Mouse (Mus musculus): ENCODE measurements around the gene Cryz. TPM values are rescaled to one million over a fixed set of nuclear protein-coding genes. Genes with fewer than 3 reads are reported as not detected.

Gene Cryz
- total RNA-seq (2021) (10 to 100 TPM; 16.8 to 19.5 TPM), polyA plus RNA-seq (2012; rRNA removed) (5.8 and 9.5 TPM in 2 replicates)
- long read RNA-seq, transcript Cryz-208 (9 exons, 2,505 nt) = major isoform, 14 of 16 reads
- long read RNA-seq, partial matches to known transcripts = 0 of 16 reads
- long read RNA-seq, other reads (novel, unspliced or antisense) = 2 of 16 reads

DNA sequence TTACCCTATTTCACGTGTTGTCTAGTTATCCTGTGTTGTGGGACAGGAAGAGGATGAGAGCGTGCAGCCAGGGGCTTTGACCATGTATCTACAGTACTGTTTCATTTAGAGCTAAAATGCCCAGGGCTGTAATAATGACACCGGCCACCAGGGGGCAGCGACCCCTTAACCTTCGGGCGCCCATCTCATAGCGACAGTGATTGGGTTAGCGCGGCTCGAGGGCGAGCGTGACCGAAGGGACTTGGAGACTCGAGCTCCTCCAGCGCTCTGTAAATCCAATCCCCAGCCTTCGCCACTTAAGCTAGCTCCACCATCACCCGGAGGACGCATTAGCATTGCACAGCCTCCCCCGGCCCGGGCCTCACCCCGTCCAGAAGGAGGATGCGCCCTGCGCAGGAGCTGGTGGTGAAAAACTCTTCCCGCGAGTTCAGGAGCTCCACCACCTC lies at the start of gene Cryz:
Gene Cryz (plus strand): TSS at position 224 of the 446 bp plus-strand sequence.
- Histone ChIP-seq H3K79me2 (replicated peaks; ENCODE audit: control insufficient read depth, insufficient read depth, low read length) (no peaks in the 10 kb centered on the region), H3K9ac (ENCODE audit: low read depth, low read length) (peak within 1 kb of the TSS; percentile 87), H3K4me3 (peak within 1 kb of the TSS; percentile 97), H3K36me3 (ENCODE audit: control insufficient read depth, insufficient read depth, low read length) (no peaks in the 10 kb centered on the region), H3K27ac (peak within 1 kb of the TSS; percentile 91), H3K27me3 (ENCODE audit: control insufficient read depth, insufficient read depth, low read length) (no peaks in the 10 kb centered on the region), H3K4me1 (ENCODE audit: control insufficient read depth, insufficient read depth, low read length) (peaks cover 1% of the 10 kb centered on the region; the same call in 1 of the 2 replicates)
- peak; percentile 90 to 94 for DNase-seq
- TF ChIP-seq POLR2A (IDR thresholded peaks at IDR 0.05; ENCODE audit: insufficient read depth, low read depth, low read length) (peak; percentile 65; the same call in 1 of the 2 replicates), CTCF (IDR thresholded peaks at IDR 0.05) (peak; percentile 88), EP300 (IDR thresholded peaks at IDR 0.05; ENCODE audit: insufficient read depth, low read depth, low read length) (no peak; the same call in 1 of the 2 replicates)
- WGBS = under 1% methylated on average over 25 of the region's 25 CpGs
- intact Hi-C loops (cut with DNase I) = loop anchor here (2.0 kb wide), 1 partner anchor 496 kb away; the partner anchor contains the start of genes Fpgt and Lrriq3

DNA sequence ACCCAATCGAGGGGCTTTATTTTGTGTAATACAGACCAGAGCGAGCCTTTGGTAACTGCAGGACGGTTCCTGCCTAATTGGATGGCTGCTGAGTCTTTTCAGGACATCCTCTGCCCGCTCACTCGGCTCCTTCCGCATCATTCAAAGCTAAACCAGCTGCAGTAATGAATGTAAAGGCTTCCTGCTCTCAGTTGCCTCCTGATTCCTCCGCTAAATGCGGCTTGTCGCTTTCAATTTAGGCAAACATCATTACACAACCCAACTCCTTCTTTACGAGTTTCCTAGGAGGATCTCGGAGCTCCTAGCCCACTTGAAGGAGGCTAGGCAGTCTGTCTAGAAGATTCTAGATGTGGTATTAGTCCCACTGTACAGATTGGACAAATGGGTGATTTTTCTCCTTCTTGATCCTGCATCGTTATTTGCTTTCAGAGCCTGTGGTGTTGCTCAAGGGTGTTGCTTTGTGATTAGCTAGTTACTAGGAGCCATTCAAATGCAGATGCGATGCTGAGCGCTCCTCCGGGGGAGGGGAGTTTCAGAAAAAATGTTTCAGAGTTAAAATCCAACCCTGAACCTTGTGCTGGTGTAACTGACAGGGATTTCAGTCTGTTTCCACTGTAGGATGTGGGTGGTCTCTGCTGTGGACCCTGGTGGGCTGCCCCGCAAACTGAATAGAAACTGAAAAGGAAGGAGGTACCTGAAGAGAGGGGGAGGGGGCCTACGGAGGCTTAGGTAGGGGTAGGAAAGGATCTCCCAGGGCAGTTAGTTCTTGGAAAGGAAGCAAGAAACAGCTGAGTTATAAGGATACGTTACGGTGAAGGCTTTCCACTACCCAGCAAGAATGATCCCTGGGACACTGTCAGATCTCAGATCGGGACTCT lies 48.7 kb upstream of the Cryz start:
- Histone ChIP-seq H3K36me3 (ENCODE audit: control insufficient read depth, insufficient read depth, low read length) (no peaks in the 10 kb centered on the region), H3K9ac (ENCODE audit: low read depth, low read length) (no peak overlapping the region), H3K4me3 (no peak overlapping the region), H3K27me3 (ENCODE audit: control insufficient read depth, insufficient read depth, low read length) (0 out of 2 replicates have a peak, but pooled peaks cover 2% of the 10 kb centered on the region), H3K4me1 (ENCODE audit: control insufficient read depth, insufficient read depth, low read length) (no peaks in the 10 kb centered on the region), H3K79me2 (replicated peaks; ENCODE audit: control insufficient read depth, insufficient read depth, low read length) (no peaks in the 10 kb centered on the region), H3K27ac (no peak overlapping the region)
- no peak for DNase-seq
- 11% methylated on average over 20 of the region's 20 CpGs for WGBS
- TF ChIP-seq EP300 (IDR thresholded peaks at IDR 0.05; ENCODE audit: insufficient read depth, low read depth, low read length) (no peak), POLR2A (IDR thresholded peaks at IDR 0.05; ENCODE audit: insufficient read depth, low read depth, low read length) (no peak), CTCF (IDR thresholded peaks at IDR 0.05) (no peak)
- intact Hi-C loops (cut with DNase I) = no loop called here

- Histone ChIP-seq H3K4me1 (ENCODE audit: control insufficient read depth, insufficient read depth, low read length) (no peaks in the 10 kb centered on the region), H3K79me2 (replicated peaks; ENCODE audit: control insufficient read depth, insufficient read depth, low read length) (no peaks in the 10 kb centered on the region), H3K9ac (ENCODE audit: low read depth, low read length) (no peak overlapping the region), H3K27ac (no peak overlapping the region), H3K36me3 (ENCODE audit: control insufficient read depth, insufficient read depth, low read length) (no peaks in the 10 kb centered on the region), H3K4me3 (no peak overlapping the region), H3K27me3 (ENCODE audit: control insufficient read depth, insufficient read depth, low read length) (0 out of 2 replicates have a peak, but pooled peaks cover 2% of the 10 kb centered on the region)
- intact Hi-C loops (cut with DNase I) = no loop called here
- TF ChIP-seq CTCF (IDR thresholded peaks at IDR 0.05) = no peak
- no peak for TF ChIP-seq POLR2A (IDR thresholded peaks at IDR 0.05; ENCODE audit: insufficient read depth, low read depth, low read length)
- WGBS = 39% methylated on average over 8 of the region's 8 CpGs
- no peak for DNase-seq
These were observed 47.6 kb upstream of the Cryz start for GRCm38 (mm10) chr3:154548868-154549301.

DNA sequence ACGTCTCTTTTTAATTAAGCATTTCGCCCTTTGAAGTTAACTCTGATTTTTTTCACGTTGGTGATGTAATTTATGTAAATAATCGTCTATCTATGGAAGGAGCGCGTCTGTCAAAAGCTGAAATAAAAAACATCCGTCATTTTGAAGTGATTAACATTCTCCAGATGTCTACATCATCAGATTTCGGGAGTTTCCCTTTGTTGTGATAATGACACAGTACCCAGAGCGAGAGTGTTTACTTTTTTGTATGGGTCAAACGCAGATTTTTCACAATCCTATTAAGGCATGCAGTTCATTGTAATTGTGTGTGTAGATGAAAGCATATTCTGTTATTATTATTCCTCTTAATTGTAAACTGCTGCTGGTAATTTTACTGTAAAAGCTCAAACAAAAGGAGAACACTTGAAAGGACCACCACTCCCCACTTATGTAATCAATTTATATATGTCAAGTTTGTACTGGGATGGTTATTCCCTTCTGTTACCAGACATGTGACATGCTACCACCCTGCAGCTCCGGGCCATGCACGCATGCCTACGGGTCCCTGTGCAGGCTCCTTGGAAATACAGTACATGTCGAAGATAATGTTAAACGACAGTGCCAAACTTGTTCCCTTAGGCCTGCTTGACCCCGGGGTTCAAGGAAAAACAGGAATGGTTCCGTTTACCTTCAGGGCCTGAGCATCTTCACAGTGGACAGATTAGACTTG lies 46.0 kb upstream of the Cryz start:
- WGBS = 50% methylated on average over 17 of the region's 17 CpGs

DNA sequence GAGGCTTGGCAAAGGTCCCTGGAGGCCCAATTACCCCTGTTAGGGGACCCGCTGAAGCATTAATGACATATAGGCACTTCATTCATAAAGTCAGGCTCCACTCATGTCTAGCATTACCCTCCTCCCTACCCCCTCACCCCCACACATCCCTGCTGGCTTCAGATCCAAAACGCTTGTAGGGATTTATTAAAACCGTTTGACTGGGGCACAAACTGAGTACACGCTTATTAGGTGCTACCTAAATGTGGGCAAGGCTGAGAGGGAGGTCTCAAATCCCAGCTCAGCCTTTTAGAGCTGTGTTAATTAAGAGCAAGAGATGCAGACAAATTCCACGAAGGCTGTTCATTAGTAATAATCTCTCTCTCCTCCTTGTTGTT lies 45.5 kb upstream of the Cryz start:
- H3K27ac ChIP-seq = no peak overlapping the region
- H3K79me2 ChIP-seq (replicated peaks; ENCODE audit: control insufficient read depth, insufficient read depth, low read length) = no peaks in the 10 kb centered on the region
- H3K27me3 ChIP-seq (ENCODE audit: control insufficient read depth, insufficient read depth, low read length) = 0 out of 2 replicates have a peak, but pooled peaks cover 2% of the 10 kb centered on the region
- no peaks in the 10 kb centered on the region for H3K4me1 ChIP-seq (ENCODE audit: control insufficient read depth, insufficient read depth, low read length)
- DNase-seq = no peak
- intact Hi-C loops (cut with DNase I) = no loop called here
- no peak overlapping the region for H3K9ac ChIP-seq (ENCODE audit: low read depth, low read length)
- no peak for TF ChIP-seq EP300 (IDR thresholded peaks at IDR 0.05; ENCODE audit: insufficient read depth, low read depth, low read length)
- TF ChIP-seq POLR2A (IDR thresholded peaks at IDR 0.05; ENCODE audit: insufficient read depth, low read depth, low read length) = no peak
- TF ChIP-seq CTCF (IDR thresholded peaks at IDR 0.05) = no peak
- no peak overlapping the region for H3K4me3 ChIP-seq
- WGBS = 69% methylated on average over 5 of the region's 5 CpGs
- no peaks in the 10 kb centered on the region for H3K36me3 ChIP-seq (ENCODE audit: control insufficient read depth, insufficient read depth, low read length)

More for the DNA sequence above, 46.0 kb upstream of the Cryz start:
- H3K27me3 ChIP-seq (ENCODE audit: control insufficient read depth, insufficient read depth, low read length) = 0 out of 2 replicates have a peak, but pooled peaks cover 2% of the 10 kb centered on the region
- no peak overlapping the region for H3K4me3 ChIP-seq
- no peak overlapping the region for H3K27ac ChIP-seq
- no peaks in the 10 kb centered on the region for H3K4me1 ChIP-seq (ENCODE audit: control insufficient read depth, insufficient read depth, low read length)
- no peak overlapping the region for H3K9ac ChIP-seq (ENCODE audit: low read depth, low read length)
- H3K36me3 ChIP-seq (ENCODE audit: control insufficient read depth, insufficient read depth, low read length) = no peaks in the 10 kb centered on the region
- TF ChIP-seq POLR2A (IDR thresholded peaks at IDR 0.05; ENCODE audit: insufficient read depth, low read depth, low read length) (no peak), CTCF (IDR thresholded peaks at IDR 0.05) (no peak), EP300 (IDR thresholded peaks at IDR 0.05; ENCODE audit: insufficient read depth, low read depth, low read length) (no peak)
- no peak for DNase-seq
- intact Hi-C loops (cut with DNase I) = no loop called here
- H3K79me2 ChIP-seq (replicated peaks; ENCODE audit: control insufficient read depth, insufficient read depth, low read length) = no peaks in the 10 kb centered on the region
